Comparison of ENCODE assay signal across 7 mouse cellular contexts in genomic region chr2:77249771-77250681, GRCm38 (mm10). TPM values are rescaled to one million over a fixed set of nuclear protein-coding genes. Genes with fewer than 3 reads are reported as not detected.
DNase-seq lines count a peak whose midpoint lies in the region; TF ChIP-seq lines count a peak whose summit lies in the region.

No protein-coding gene starts in this region.

- DNase-seq in 3T3-L1 (ENCODE audit: low read depth, low spot score) = peak; percentile 86
- peak; percentile 62 for DNase-seq in cerebellum, adult 11 months
- peak; percentile 65 for DNase-seq in forelimb bud, embryonic 11.5 days (ENCODE audit: low read depth, low spot score)
- DNase-seq in kidney, adult 11 months = peak; percentile 59
- peak; percentile 42 for DNase-seq in lung, postnatal 25 days (ENCODE audit: low spot score)

- H3K27ac ChIP-seq in small intestine, adult 2 months (ENCODE audit: insufficient read depth, low read depth, low read length) = no peak overlapping the region

- H3K9me3 ChIP-seq in E14TG2a.4 (ENCODE audit: low read length) = peaks cover 4% of the 10 kb centered on the region; the same call in 1 of the 2 replicates

- H3K4me3 ChIP-seq in E14TG2a.4 (replicated peaks; ENCODE audit: low read length) = no peak overlapping the region
- H3K4me3 ChIP-seq in small intestine, adult 2 months (ENCODE audit: low read depth, low read length) = no peak overlapping the region

- no peaks in the 10 kb centered on the region for H3K27me3 ChIP-seq in E14TG2a.4 (ENCODE audit: insufficient read depth, low read length)
- no peaks in the 10 kb centered on the region for H3K27me3 ChIP-seq in small intestine, adult 2 months (ENCODE audit: control insufficient read depth, insufficient read depth, low read length)

- TF ChIP-seq POLR2A in small intestine, adult 2 months (IDR thresholded peaks at IDR 0.05; ENCODE audit: low read depth, low read length) = no peak

- no peaks in the 10 kb centered on the region for H3K36me3 ChIP-seq in E14TG2a.4 (ENCODE audit: insufficient read depth, low read length)
- peaks cover 2% of the 10 kb centered on the region for H3K36me3 ChIP-seq in small intestine, adult 2 months (ENCODE audit: control insufficient read depth, insufficient read depth, low read length)

- H3K4me1 ChIP-seq in E14TG2a.4 (replicated peaks; ENCODE audit: low read depth, low read length) = peaks cover 10% of the 10 kb centered on the region
- no peaks in the 10 kb centered on the region for H3K4me1 ChIP-seq in small intestine, adult 2 months (ENCODE audit: control insufficient read depth, insufficient read depth, insufficient read length, low read length)

- 48% methylated on average over 8 of the region's 8 CpGs for WGBS in small intestine, adult 2 months

- peak; percentile 64 for TF ChIP-seq CTCF in E14TG2a.4 (conservative IDR thresholded peaks at IDR 0.05; ENCODE audit: low read length)
- TF ChIP-seq CTCF in small intestine, adult 2 months (IDR thresholded peaks at IDR 0.05; ENCODE audit: extremely low read depth, insufficient read length, insufficient replicate concordance, low read depth, low read length) = peak; percentile 91; the same call in 1 of the 2 replicates

RNA-seq across cellular contexts. Expression of gene Sestd1, which starts 30.4 kb away (rescaled TPM):
- 3.9 and 7.8 TPM in 2 replicates for polyA plus RNA-seq in small intestine, adult 2 months (2012; rRNA removed)
